In the genomic region with DNA sequence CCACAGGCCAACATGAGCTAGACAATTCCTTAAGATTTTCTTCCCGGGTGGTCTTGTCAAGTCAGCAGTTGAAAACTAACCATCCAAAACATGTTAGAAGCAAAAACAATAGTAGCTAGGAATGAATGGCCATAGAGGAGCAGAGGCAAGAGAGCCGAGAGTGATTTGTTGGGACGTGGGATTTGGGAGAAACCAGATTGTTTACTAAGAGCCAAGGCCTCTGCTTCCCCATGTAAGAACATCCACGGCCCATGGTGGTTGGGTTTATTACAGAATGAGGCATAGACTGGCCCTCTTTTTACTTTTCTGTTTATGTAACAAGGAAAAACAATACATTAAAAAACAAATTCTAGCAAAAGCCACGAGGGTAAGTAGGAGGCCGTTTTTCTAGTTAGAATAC, we compare ENCODE assay signal across 17 mouse cellular contexts.
"Had no signal": no experiment of that assay in that cellular context is flagged by ENCODE, and none has a peak within 500 bp of the region (broad histone marks: within the 10 kb centered on the region; RNA-seq: fewer than 3 reads in every experiment).

No protein-coding gene starts in this region.

- H3K4me1 ChIP-seq: lung, embryonic 15.5 days; midbrain, embryonic 13.5 days; midbrain, embryonic 15.5 days; neural tube, embryonic 12.5 days; stomach, embryonic 15.5 days had no signal

- H3K9ac ChIP-seq: lung, embryonic 15.5 days; midbrain, embryonic 13.5 days; midbrain, embryonic 15.5 days; neural tube, embryonic 12.5 days; stomach, embryonic 15.5 days had no signal

- H3K27ac ChIP-seq: lung, embryonic 15.5 days; macrophage; midbrain, embryonic 13.5 days; midbrain, embryonic 15.5 days; neural tube, embryonic 12.5 days; stomach, embryonic 15.5 days; stomach, postnatal 0 days had no signal

- H3K27me3 ChIP-seq: lung, embryonic 15.5 days; megakaryocyte, embryonic 14.5 days; midbrain, embryonic 13.5 days; midbrain, embryonic 15.5 days; neural tube, embryonic 12.5 days; stomach, embryonic 15.5 days had no signal

- H3K36me3 ChIP-seq: lung, embryonic 15.5 days; midbrain, embryonic 13.5 days; midbrain, embryonic 15.5 days; neural tube, embryonic 12.5 days; stomach, embryonic 15.5 days had no signal

- ATAC-seq: lung, postnatal 0 days; midbrain, embryonic 13.5 days; midbrain, embryonic 15.5 days had no signal

- DNase-seq: lung, adult 2 months; lung, postnatal 14 days; lung, postnatal 36 days; right cerebral cortex, postnatal 14 days; thymus, adult 2 months; thymus, postnatal 25 days; thymus, postnatal 4 days had no signal

- H3K9me3 ChIP-seq: lung, embryonic 15.5 days; midbrain, embryonic 15.5 days; neural tube, embryonic 12.5 days; stomach, embryonic 15.5 days had no signal

- H3K4me2 ChIP-seq: lung, embryonic 15.5 days; midbrain, embryonic 11.5 days; midbrain, embryonic 13.5 days; midbrain, embryonic 15.5 days; neural tube, embryonic 12.5 days; stomach, embryonic 15.5 days had no signal

- H3K4me3 ChIP-seq: lung, embryonic 15.5 days; megakaryocyte, embryonic 14.5 days; midbrain, embryonic 13.5 days; midbrain, embryonic 15.5 days; neural tube, embryonic 12.5 days; stomach, embryonic 15.5 days had no signal
